Comparison of ENCODE assay signal across 12 mouse cellular contexts in the genomic region with DNA sequence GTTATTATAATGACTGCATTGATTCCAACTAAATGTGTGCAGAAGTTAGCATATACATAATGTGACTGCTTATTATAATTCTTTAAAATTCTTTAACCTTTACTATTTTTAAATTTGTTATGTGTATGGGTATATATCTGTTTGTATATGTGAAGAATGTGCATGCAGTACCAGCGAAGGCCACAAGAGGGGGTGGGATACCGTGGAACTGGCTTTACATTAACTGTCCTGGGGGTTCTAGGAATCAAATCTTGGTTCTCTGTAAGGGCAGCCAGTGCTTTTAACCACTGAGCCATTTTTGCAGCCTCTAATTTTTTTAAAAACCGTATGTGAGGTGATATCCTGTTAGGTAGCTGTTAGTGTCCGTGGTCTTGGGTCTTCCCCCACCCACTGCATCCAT. TPM values are rescaled to one million over a fixed set of nuclear protein-coding genes. Genes with fewer than 3 reads are reported as not detected.
DNase-seq lines count a peak whose midpoint lies in the region; ATAC-seq and TF ChIP-seq lines count a peak whose summit lies in the region.
"Had no signal": no experiment of that assay in that cellular context is flagged by ENCODE, and none has a peak within 500 bp of the region (broad histone marks: within the 10 kb centered on the region; RNA-seq: fewer than 3 reads in every experiment).

No protein-coding gene starts in this region.

- TF ChIP-seq CTCF in cortical plate, adult 2 months (IDR thresholded peaks at IDR 0.05; ENCODE audit: extremely low read depth, insufficient read depth, low read length) = peak; percentile 43; the same call in 1 of the 2 replicates

- no peak for TF ChIP-seq POLR2A in cortical plate, adult 2 months (IDR thresholded peaks at IDR 0.05; ENCODE audit: extremely low read depth, insufficient read depth, low read length)

- no peak overlapping the region for H3K27ac ChIP-seq in hindbrain, embryonic 11.5 days (ENCODE audit: low read depth, low read length)
- no peak overlapping the region for H3K27ac ChIP-seq in hindbrain, embryonic 14.5 days
- H3K27ac ChIP-seq in neural tube, embryonic 13.5 days (replicated peaks) = 0 out of 2 replicates have a peak overlapping the region, but pooled peaks have one; percentile 73
- H3K27ac ChIP-seq in cortical plate, adult 2 months (ENCODE audit: insufficient read depth, low read length) = no peak overlapping the region
- H3K27ac ChIP-seq: embryonic facial prominence, embryonic 12.5 days; heart, embryonic 13.5 days had no signal

- H3K4me1 ChIP-seq in hindbrain, embryonic 11.5 days (replicated peaks; ENCODE audit: control insufficient read depth, insufficient read depth, low read length) = peaks cover 5% of the 10 kb centered on the region
- H3K4me1 ChIP-seq in hindbrain, embryonic 14.5 days (replicated peaks; ENCODE audit: control insufficient read depth, insufficient read depth, low read length) = peaks cover 19% of the 10 kb centered on the region
- H3K4me1 ChIP-seq in neural tube, embryonic 13.5 days (replicated peaks) = peaks cover 56% of the 10 kb centered on the region
- peaks cover 3% of the 10 kb centered on the region; the same call in 1 of the 2 replicates for H3K4me1 ChIP-seq in cortical plate, adult 2 months (ENCODE audit: control insufficient read depth, insufficient read depth, low read length)

- H3K36me3 ChIP-seq in hindbrain, embryonic 11.5 days (ENCODE audit: control insufficient read depth, insufficient read depth, low read length) = no peaks in the 10 kb centered on the region
- H3K36me3 ChIP-seq in hindbrain, embryonic 14.5 days (replicated peaks; ENCODE audit: control insufficient read depth, insufficient read depth) = no peaks in the 10 kb centered on the region
- no peaks in the 10 kb centered on the region for H3K36me3 ChIP-seq in neural tube, embryonic 13.5 days
- H3K36me3 ChIP-seq: embryonic facial prominence, embryonic 12.5 days; heart, embryonic 13.5 days had no signal

- peak; percentile 53 for DNase-seq in hindbrain, embryonic 11.5 days (ENCODE audit: low spot score)
- DNase-seq in hindbrain, embryonic 14.5 days (ENCODE audit: low spot score) = no peak
- no peak for DNase-seq in neural tube, embryonic 10.5 days (ENCODE audit: extremely low spot score, low spot score)
- DNase-seq in testis, postnatal 10 days (ENCODE audit: low spot score) = peak; percentile 70
- no peak for DNase-seq in ovary, postnatal 36 days (ENCODE audit: low spot score)
- DNase-seq: adrenal gland, postnatal 25 days; thymus, postnatal 36 days had no signal

- WGBS in hindbrain, embryonic 11.5 days = 73% methylated on average over 4 of the region's 4 CpGs
- WGBS in hindbrain, embryonic 14.5 days = 63% methylated on average over 4 of the region's 4 CpGs
- 72% methylated on average over 4 of the region's 4 CpGs for WGBS in neural tube, embryonic 13.5 days

- no peak overlapping the region for H3K9ac ChIP-seq in hindbrain, embryonic 11.5 days (ENCODE audit: low read depth, low read length)
- no peak overlapping the region for H3K9ac ChIP-seq in hindbrain, embryonic 14.5 days
- no peak overlapping the region for H3K9ac ChIP-seq in neural tube, embryonic 13.5 days
- H3K9ac ChIP-seq: embryonic facial prominence, embryonic 12.5 days; heart, embryonic 13.5 days had no signal

- ATAC-seq in hindbrain, embryonic 11.5 days (ENCODE audit: low FRiP score) = no peak
- ATAC-seq in hindbrain, embryonic 14.5 days (ENCODE audit: low FRiP score) = no peak
- no peak for ATAC-seq in neural tube, embryonic 13.5 days (ENCODE audit: low read depth)
- ATAC-seq: Patski had no signal

- H3K9me3 ChIP-seq in hindbrain, embryonic 11.5 days (ENCODE audit: control insufficient read depth, low read length) = no peaks in the 10 kb centered on the region
- no peaks in the 10 kb centered on the region for H3K9me3 ChIP-seq in hindbrain, embryonic 14.5 days (ENCODE audit: control insufficient read depth, low read length)
- H3K9me3 ChIP-seq in neural tube, embryonic 13.5 days = no peaks in the 10 kb centered on the region
- H3K9me3 ChIP-seq: heart, embryonic 13.5 days had no signal

- H3K4me2 ChIP-seq in hindbrain, embryonic 11.5 days (replicated peaks; ENCODE audit: low read depth, low read length) = no peak overlapping the region
- H3K4me2 ChIP-seq in hindbrain, embryonic 14.5 days (replicated peaks) = no peak overlapping the region
- no peak overlapping the region for H3K4me2 ChIP-seq in neural tube, embryonic 13.5 days
- H3K4me2 ChIP-seq: embryonic facial prominence, embryonic 12.5 days; heart, embryonic 13.5 days had no signal

- no peak overlapping the region for H3K4me3 ChIP-seq in hindbrain, embryonic 11.5 days (ENCODE audit: low read depth, low read length)
- H3K4me3 ChIP-seq in hindbrain, embryonic 14.5 days (replicated peaks; ENCODE audit: low read length) = no peak overlapping the region
- no peak overlapping the region for H3K4me3 ChIP-seq in neural tube, embryonic 13.5 days
- H3K4me3 ChIP-seq in cortical plate, adult 2 months (ENCODE audit: insufficient read depth, low read length) = no peak overlapping the region
- H3K4me3 ChIP-seq: embryonic facial prominence, embryonic 12.5 days; heart, embryonic 13.5 days had no signal

- H3K27me3 ChIP-seq in hindbrain, embryonic 11.5 days (ENCODE audit: control insufficient read depth, insufficient read depth, low read length) = 0 out of 2 replicates have a peak, but pooled peaks cover 2% of the 10 kb centered on the region
- no peaks in the 10 kb centered on the region for H3K27me3 ChIP-seq in hindbrain, embryonic 14.5 days (ENCODE audit: control insufficient read depth, insufficient read depth, low read length)
- H3K27me3 ChIP-seq in neural tube, embryonic 13.5 days = no peaks in the 10 kb centered on the region
- H3K27me3 ChIP-seq: embryonic facial prominence, embryonic 12.5 days had no signal

RNA-seq across cellular contexts. Expression of gene Dpysl4, which starts 5.1 kb away (rescaled TPM):
- polyA plus RNA-seq in hindbrain, embryonic 11.5 days (2014; fragmentation: Nextera tagmentation; extraction: Ambion mirVana) = 231 and 251 TPM in 2 replicates
- 211 and 216 TPM in 2 replicates for polyA plus RNA-seq in hindbrain, embryonic 14.5 days (2014; fragmentation: Nextera tagmentation; extraction: Ambion mirVana)
- polyA plus RNA-seq in neural tube, embryonic 13.5 days (2015; fragmentation: Nextera tagmentation; extraction: Ambion mirVana) = 315 and 316 TPM in 2 replicates
- 61.3 and 61.9 TPM in 2 replicates for polyA plus RNA-seq in cortical plate, adult 2 months (2012; rRNA removed)
- polyA plus RNA-seq: Patski had no signal

Comparison
In these comparisons a context has a peak if more than half of its experiments do, and no peak if none do; other contexts are left out.
1. DNase-seq: peak in hindbrain, embryonic 11.5 days (single experiment) and testis, postnatal 10 days (single experiment); none in hindbrain, embryonic 14.5 days (single experiment), neural tube, embryonic 10.5 days (single experiment) and ovary, postnatal 36 days (single experiment).